Mouse (Mus musculus) limb, embryonic 11.5 days (tissue): ENCODE measurements at regions not wholly inside any gene's neighbourhood (a gene's known extent, or its start where the extent isn't known, plus 50 kb on each side); places are given as distances from the start of the nearest gene placed in this dataset.

ENCODE experiments used
- ATAC-seq: fragments of 200-750 bp; cut with Nextera tagmentation; 2 replicates; pipeline ENCODE4 v1.8.0; 2017; ENCODE audit warnings: low read depth; ENCODE audit not compliant: insufficient number of reproducible peaks, low FRiP score, low TSS enrichment
- DNase-seq: peaks from one replicate; pipeline ENCODE4 v3.0.0-alpha.2; 2015; ENCODE audit warnings: low spot score
- H3K27ac ChIP-seq: fragments of 300-500 bp; sonication (generic); replicated peaks from 2 replicates; pipeline ENCODE4 v1.5.1; 2014; ENCODE audit warnings: low read depth, mild to moderate bottlenecking, low read length
- H3K27me3 ChIP-seq: fragments of 300-500 bp; sonication (generic); 2 replicates; pipeline ENCODE4 v1.6.1; 2014; ENCODE audit warnings: mild to moderate bottlenecking, low read length, mixed read lengths; ENCODE audit not compliant: control insufficient read depth, insufficient read depth
- H3K36me3 ChIP-seq: fragments of 300-500 bp; sonication (generic); 2 replicates; pipeline ENCODE4 v1.6.1; 2014; ENCODE audit warnings: mild to moderate bottlenecking, low read length, moderate library complexity, mixed read lengths; ENCODE audit not compliant: control insufficient read depth, insufficient read depth
- H3K4me1 ChIP-seq: fragments of 300-500 bp; sonication (generic); 2 replicates; pipeline ENCODE4 v1.6.1; 2014; ENCODE audit warnings: low read length, mixed read lengths; ENCODE audit not compliant: control insufficient read depth, insufficient read depth
- H3K4me2 ChIP-seq: fragments of 300-500 bp; sonication (generic); 2 replicates; pipeline ENCODE4 v1.6.1; 2014; ENCODE audit warnings: low read depth, mild to moderate bottlenecking, moderate library complexity; ENCODE audit not compliant: severe bottlenecking
- H3K4me3 ChIP-seq: fragments of 300-500 bp; sonication (generic); 2 replicates; pipeline ENCODE4 v1.5.1; 2014; ENCODE audit warnings: low read depth, low read length
- H3K9ac ChIP-seq: fragments of 300-500 bp; sonication (generic); 2 replicates; pipeline ENCODE4 v1.6.1; 2014; ENCODE audit warnings: mild to moderate bottlenecking, low read length
- H3K9me3 ChIP-seq: fragments of 300-500 bp; sonication (generic); 2 replicates; pipeline ENCODE4 v1.6.1; 2016; ENCODE audit warnings: low read length; ENCODE audit not compliant: control insufficient read depth
- WGBS: fragments of 180-500 bp; shearing (Covaris S2); extraction: QIAGEN DNeasy Blood & Tissue Kit; methylation state at CpG from one replicate; pipeline ENCODE4 v1.1.7; 2014; 5-methylcytosine and 5-hydroxymethylcytosine counted together

DNA sequence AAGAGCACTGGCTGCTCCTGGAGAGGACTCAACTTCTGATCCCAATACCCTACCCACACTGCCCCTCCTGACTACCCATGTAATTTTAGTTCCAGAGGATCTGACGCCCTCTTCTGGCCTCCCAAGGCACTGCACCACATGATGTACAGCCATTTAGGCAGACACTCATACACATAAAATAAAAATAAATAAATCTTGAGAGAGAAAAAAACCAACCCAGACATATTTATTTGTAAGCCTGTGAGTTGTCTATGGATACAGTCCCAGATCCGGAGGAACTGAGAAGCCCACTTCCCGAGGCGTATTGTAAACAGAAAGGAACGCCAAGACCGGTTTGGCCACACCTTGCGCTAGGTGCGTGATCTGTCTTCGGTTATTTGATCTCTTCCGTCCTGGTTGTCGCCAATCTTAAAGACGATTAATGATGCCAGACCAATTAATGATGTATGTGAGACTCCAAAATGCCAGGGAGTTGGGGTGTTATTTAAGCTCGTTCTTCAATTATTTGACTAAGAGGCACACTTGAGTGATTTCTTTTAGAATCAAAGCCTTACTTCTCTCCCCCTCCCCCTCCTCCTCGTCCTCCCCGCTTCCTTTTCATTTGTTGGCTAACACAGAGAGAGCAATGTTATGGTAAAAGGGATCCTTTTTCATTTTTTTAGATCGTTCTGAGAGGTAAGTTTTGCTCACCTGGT, 118.7 kb upstream of the Zfp217 start:
- H3K27me3 ChIP-seq = no peaks in the 10 kb centered on the region
- no peaks in the 10 kb centered on the region for H3K9me3 ChIP-seq
- WGBS = 21% methylated on average over 16 of the region's 16 CpGs
- H3K27ac ChIP-seq = no peak overlapping the region
- peak overlapping the region; percentile 41 for H3K4me2 ChIP-seq
- H3K36me3 ChIP-seq = no peaks in the 10 kb centered on the region
- peak overlapping the region; percentile 37; the same call in 1 of the 2 replicates for H3K9ac ChIP-seq
- DNase-seq (peak; percentile 66), ATAC-seq (no peak)
- no peak overlapping the region for H3K4me3 ChIP-seq
- H3K4me1 ChIP-seq = peaks cover 11% of the 10 kb centered on the region

DNA sequence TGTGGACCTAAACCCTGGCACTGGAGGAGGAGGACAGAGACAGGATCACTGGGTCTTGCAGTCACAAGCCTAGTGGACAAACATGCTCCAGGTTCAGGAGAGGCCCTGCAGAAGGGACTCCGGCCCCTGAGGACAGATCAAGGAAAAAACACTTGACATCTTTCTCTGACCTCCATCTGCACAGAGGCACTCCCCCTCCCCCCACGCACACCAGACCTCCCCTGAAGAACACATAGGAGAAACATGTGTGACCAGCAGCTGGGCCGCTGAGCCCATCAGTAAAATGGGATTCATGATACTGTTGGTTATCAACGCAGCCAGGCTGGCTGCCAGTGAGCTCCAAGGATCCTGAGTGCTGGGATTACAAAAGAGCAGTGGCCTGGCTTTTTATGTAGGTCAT, 115.7 kb upstream of the Zfp217 start:
- Histone ChIP-seq H3K4me3 (no peak overlapping the region), H3K27ac (no peak overlapping the region), H3K9me3 (no peaks in the 10 kb centered on the region), H3K27me3 (no peaks in the 10 kb centered on the region), H3K4me2 (no peak overlapping the region), H3K9ac (no peak overlapping the region), H3K4me1 (peaks cover 11% of the 10 kb centered on the region), H3K36me3 (no peaks in the 10 kb centered on the region)
- ATAC-seq (no peak), DNase-seq (no peak)
- 46% methylated on average over 4 of the region's 4 CpGs for WGBS

DNA sequence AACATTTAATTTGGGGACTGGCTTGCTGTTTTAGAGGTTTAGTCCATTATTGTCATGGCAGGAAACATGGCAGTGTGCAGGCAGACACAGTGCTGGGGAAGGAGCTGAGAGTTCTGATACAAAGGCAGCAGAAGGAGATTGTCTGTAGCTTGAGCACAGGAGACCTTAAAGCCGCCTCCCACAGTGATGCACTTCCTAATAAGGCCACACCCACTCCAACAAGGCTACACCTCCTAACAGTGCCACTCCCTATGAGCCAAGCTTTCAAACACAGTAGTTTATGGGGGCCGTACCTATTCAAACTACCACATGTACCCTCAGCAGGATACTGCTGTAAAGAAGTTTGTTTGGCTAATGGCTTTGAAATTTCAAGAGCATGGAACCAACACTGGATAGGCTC, 113.3 kb upstream of the Zfp217 start:
- Histone ChIP-seq H3K27ac (no peak overlapping the region), H3K9me3 (no peaks in the 10 kb centered on the region), H3K4me3 (no peak overlapping the region), H3K4me2 (no peak overlapping the region), H3K4me1 (0 out of 2 replicates have a peak, but pooled peaks cover 2% of the 10 kb centered on the region), H3K9ac (no peak overlapping the region), H3K36me3 (no peaks in the 10 kb centered on the region), H3K27me3 (no peaks in the 10 kb centered on the region)
- ATAC-seq = no peak
- DNase-seq = no peak
- WGBS = 92% methylated on average over 2 of the region's 2 CpGs

DNA sequence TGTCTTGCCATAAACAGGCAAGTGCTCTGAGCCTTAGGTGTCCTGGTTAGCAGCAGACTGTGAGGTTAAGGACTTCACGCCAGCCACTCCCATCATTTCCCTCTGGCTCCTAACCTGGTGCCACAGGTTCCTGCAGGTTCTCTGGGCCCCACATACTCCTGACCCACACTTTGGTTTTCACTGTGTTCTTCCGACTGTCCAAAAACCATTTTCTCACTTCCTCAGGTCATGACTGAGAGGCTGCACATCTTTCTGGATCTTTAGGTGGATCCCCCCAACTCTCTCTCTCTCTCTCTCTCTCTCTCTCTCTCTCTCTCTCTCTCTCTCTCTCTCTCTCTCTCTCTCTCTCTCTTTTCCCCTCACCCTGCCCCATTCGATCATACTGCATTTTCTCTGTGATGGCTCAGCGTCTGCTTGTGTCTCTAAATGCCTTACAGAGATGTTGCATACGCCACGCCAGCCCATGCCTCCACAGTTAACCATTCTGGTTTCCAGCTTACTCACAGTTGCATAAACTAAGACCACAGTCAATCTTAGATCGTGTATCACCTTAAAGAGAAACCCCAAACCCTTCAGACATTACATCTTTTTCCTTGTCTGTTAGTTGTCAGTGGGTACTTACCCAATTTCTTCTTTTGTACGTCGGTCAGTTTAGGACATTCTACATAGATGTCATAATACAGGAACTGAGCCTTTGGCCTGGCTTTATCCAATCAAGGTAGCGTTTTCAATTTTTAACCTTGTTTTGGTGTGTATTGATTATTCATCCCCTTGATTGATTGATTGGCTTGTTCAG, 112.0 kb upstream of the Zfp217 start:
- no peaks in the 10 kb centered on the region for H3K9me3 ChIP-seq
- no peak overlapping the region for H3K9ac ChIP-seq
- no peak overlapping the region for H3K4me3 ChIP-seq
- no peaks in the 10 kb centered on the region for H3K36me3 ChIP-seq
- no peak for DNase-seq
- no peak overlapping the region for H3K27ac ChIP-seq
- H3K27me3 ChIP-seq = no peaks in the 10 kb centered on the region
- 0 out of 2 replicates have a peak, but pooled peaks cover 2% of the 10 kb centered on the region for H3K4me1 ChIP-seq
- ATAC-seq = no peak
- H3K4me2 ChIP-seq = no peak overlapping the region
- 90% methylated on average over 10 of the region's 10 CpGs for WGBS

DNA sequence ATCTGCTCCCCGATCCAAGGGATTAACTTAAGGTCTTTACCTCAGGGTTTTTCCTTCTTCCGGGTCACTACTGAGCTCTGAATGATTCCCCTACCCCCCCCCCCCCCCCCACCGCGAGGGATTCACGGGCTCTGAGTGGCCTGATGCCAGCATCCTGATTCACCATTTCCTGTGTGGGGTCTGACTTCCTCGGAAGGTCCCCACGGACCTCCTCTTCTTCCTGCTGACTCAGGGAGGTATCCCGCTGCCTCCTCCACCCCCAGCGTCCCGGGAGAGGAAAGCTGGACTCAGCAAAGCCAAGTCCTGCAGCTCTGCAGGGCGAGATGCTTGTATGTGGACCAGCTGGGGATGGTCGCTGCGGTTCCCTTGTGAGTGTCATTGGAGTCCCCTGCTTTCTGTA, 110.5 kb upstream of the Zfp217 start:
- ATAC-seq = no peak
- H3K9me3 ChIP-seq = no peaks in the 10 kb centered on the region

DNA sequence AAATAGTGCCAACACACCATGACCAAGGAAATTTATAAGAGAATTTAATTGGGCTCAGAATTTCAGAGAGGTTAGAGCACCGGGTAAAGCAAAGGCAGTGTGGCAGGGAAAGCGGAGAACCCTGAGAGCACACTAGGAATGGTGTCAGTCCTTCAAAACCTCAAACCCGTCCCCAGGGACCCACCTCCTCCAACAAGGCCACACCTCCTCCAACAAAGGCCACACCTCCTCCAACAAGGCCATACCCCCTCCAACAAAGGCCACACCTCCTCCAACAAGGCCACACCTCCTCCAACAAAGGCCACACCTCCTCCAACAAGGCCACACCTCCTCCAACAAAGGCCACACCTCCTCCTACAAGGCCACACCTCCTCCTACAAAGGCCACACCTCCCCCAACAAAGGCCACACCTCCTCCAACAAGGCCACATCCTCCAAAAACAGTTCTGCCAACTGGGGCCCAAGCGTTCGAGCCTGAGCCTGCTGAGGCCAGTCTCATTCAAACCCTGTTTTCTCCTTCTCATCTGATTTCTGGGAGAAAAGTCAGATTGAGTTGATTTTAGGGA, 109.8 kb upstream of the Zfp217 start:
- no peak overlapping the region for H3K27ac ChIP-seq
- H3K9ac ChIP-seq = no peak overlapping the region
- ATAC-seq (no peak), DNase-seq (no peak)
- WGBS = 92% methylated on average over 5 of the region's 5 CpGs
- H3K4me2 ChIP-seq = no peak overlapping the region
- H3K9me3 ChIP-seq = no peaks in the 10 kb centered on the region
- H3K4me3 ChIP-seq = no peak overlapping the region
- no peaks in the 10 kb centered on the region for H3K4me1 ChIP-seq
- no peaks in the 10 kb centered on the region for H3K36me3 ChIP-seq
- no peaks in the 10 kb centered on the region for H3K27me3 ChIP-seq

More for the DNA sequence above, 110.5 kb upstream of the Zfp217 start:
- Histone ChIP-seq H3K4me3 (no peak overlapping the region), H3K4me1 (no peaks in the 10 kb centered on the region), H3K27ac (no peak overlapping the region), H3K27me3 (no peaks in the 10 kb centered on the region), H3K9ac (no peak overlapping the region), H3K4me2 (no peak overlapping the region), H3K36me3 (no peaks in the 10 kb centered on the region)
- DNase-seq = no peak
- WGBS = 70% methylated on average over 13 of the region's 13 CpGs

DNA sequence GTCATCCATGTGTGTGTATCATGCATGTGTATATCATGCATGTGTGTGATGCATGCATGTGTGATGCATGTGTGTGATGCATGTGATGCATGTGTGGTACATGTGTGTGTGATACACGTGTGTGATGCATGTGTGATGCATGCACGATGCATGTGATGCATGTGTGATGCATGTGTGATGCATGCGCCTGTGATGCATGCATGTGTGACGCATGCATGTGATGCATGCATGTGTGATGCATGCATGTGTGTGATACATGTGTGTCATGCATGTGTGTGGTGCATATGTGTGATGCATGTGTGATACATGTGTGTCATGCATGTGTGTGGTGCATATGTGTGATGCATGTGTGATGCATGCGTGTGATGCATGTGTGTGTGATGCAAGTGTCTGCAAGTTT, 108.1 kb upstream of the Zfp217 start:
- no peaks in the 10 kb centered on the region for H3K36me3 ChIP-seq
- H3K27me3 ChIP-seq = no peaks in the 10 kb centered on the region
- 92% methylated on average over 5 of the region's 5 CpGs for WGBS
- H3K9me3 ChIP-seq = no peaks in the 10 kb centered on the region
- H3K4me2 ChIP-seq = no peak overlapping the region
- H3K27ac ChIP-seq = no peak overlapping the region
- no peaks in the 10 kb centered on the region for H3K4me1 ChIP-seq
- H3K4me3 ChIP-seq = no peak overlapping the region
- H3K9ac ChIP-seq = no peak overlapping the region
- ATAC-seq = no peak
- DNase-seq = no peak

DNA sequence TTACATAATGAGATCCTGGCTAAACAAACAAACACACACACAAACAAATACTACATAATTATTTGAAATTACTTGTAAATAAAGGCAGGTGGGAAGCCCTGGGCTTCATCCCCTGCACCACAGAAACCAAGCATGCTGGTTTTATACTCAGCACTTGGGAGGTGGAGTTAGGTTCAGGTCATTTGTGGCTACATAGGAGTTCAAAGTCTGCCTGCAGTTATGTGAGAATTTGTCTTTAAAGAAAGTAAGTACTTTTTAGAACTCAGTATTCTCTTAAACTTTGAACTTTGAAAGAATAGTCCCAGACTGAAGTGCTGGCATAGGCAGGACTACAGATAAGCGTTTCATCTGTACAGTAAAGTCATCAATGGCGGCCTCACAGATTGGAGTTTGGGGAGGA, 107.6 kb upstream of the Zfp217 start:
- no peak for DNase-seq
- Histone ChIP-seq H3K4me2 (no peak overlapping the region), H3K9me3 (no peaks in the 10 kb centered on the region), H3K9ac (no peak overlapping the region), H3K36me3 (no peaks in the 10 kb centered on the region), H3K4me1 (no peaks in the 10 kb centered on the region), H3K27ac (no peak overlapping the region), H3K4me3 (no peak overlapping the region), H3K27me3 (no peaks in the 10 kb centered on the region)
- no peak for ATAC-seq
- WGBS = 96% methylated on average over 2 of the region's 2 CpGs
